Mouse (Mus musculus): ENCODE measurements around the gene Lrrc10b. TPM values are rescaled to one million over a fixed set of nuclear protein-coding genes. Genes with fewer than 3 reads are reported as not detected.

Gene Lrrc10b
- total RNA-seq (2017), result not detected in 2 replicates

DNA sequence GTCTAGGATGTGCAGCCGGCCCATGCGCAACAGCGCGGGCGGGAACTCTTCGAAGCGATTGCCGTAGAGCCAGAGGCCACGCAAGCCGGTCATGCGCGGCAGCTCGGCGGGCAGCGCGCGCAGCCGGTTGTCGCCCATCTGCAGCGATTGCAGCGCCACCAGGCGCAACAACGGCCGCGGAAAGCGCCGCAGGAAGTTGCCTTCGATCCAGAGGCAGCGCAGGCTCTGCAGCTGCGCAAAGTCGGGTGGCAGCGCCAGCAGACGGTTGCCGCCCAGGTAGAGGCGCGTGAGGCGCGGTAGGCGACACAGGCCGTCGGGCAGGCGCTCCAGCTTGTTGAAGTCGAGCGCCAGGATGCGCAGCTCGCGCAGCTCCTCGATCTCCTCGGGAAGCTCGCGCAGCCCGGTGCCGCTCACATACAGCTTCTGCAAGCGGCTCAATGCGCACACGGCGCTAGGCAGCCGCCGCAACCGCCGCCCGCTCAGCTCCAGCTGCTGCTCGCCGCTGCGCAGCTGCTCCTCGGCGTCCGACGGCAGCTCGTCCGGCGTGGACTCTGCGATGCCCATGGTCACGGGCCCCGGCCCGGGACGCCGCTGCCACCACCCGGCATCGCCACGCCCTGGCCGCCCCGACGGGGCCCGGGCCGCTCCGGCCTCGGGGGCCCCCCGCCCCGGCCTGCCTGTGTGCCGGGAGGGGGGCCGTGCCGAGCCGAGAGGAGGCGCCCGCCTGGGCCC lies at the start of gene Lrrc10b:
TSS of gene Lrrc10b (minus strand) at position 722 of the 732 bp plus-strand sequence.
- peak; percentile 63 for ATAC-seq (replicated peaks; ENCODE audit: low read depth, poor library complexity, severe bottlenecking)

DNA sequence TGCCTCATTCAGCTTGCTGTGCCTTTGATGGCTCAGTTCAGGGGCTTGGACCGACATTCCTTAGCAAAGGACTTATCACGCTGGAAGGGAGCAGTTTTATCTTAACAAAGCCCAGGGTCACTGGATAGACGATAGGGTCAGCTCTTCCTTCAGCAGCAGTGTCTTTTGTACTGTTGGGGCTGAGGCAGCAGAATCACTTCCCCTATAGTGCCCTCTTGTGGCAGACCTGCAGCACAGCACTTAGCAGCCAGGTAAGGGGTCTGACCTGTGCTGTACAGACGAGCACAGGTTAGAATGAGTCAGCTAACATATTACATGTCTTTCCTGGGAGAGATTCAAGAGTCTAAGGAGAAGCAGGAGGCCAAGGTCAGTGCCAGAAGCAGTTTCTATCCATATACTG lies 45.3 kb upstream of the Lrrc10b start:
- ATAC-seq (replicated peaks; ENCODE audit: low read depth, poor library complexity, severe bottlenecking), result peak; percentile 59; the same call in 1 of the 2 replicates

DNA sequence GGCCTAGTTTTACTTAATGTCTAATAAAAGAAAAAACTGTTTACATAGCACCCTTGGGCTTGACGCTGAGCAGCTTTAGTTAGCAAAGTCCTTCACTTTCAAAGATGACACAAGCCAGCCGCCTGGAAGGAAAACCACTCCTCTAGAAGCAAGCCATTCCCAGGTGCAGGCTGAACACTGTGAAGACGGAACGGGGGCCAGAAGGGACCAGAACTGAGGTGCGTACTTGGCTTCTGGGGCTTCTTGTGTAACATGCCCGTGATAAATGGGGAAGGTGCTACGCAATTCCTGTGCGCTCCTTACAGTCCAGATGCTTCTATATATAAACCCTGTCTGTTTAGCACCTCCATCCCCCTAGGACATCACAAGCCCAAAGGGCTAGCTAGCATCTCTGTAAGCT lies 43.3 kb upstream of the Lrrc10b start:
- ATAC-seq (replicated peaks; ENCODE audit: low read depth, poor library complexity, severe bottlenecking), result no peak

DNA sequence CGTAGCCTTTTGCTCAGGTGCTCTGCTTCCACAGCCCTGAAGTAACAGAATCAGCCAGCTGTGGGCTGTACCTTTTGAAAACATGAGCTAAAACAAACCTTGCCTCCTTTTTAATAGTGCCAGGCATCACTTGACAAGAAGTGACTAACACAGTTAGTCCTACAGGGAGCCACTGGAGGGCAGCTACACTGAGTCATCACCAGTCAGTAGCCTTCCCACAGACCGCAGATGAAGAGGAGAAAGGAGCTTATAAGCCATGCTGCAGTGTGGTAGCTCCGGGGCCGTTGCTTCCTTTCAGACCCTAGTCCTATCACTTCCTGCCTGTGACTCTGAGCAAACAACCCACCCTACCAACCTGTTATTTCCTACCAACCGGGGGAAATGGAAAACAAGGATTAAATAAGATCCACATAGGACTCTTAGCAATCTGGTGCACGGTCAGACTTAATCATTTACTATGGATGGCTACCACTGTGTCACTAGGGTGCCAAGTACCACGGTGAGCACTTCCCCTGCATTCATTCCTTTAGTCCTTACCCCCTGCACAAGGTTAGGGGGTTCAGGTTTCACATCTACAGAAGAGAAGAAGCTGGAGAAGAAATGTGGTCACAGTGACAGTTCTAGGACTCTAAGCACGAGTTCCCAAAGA lies 40.4 kb upstream of the Lrrc10b start:
- peak; percentile 92 for ATAC-seq (replicated peaks; ENCODE audit: low read depth, poor library complexity, severe bottlenecking)

DNA sequence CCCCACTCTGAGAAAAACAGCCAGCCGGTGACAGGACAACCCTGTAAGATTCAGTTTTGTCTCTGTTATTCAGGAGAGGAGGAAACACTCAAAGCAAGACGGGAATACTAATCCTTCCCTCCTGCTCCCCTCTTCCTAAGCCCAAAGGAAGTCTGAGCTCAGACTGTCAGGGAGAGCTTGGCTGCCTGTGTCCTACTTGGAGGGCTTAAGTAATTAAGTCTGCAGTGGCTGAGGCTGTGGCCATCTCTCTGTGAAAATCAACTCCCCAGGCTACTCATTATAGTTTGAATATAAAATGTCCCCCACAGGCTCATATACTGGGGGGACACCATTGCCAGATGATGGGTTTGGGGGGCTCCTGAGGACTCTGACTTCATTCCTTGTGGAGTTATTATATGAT lies 39.7 kb upstream of the Lrrc10b start:
- no peak for ATAC-seq (replicated peaks; ENCODE audit: low read depth, poor library complexity, severe bottlenecking)

DNA sequence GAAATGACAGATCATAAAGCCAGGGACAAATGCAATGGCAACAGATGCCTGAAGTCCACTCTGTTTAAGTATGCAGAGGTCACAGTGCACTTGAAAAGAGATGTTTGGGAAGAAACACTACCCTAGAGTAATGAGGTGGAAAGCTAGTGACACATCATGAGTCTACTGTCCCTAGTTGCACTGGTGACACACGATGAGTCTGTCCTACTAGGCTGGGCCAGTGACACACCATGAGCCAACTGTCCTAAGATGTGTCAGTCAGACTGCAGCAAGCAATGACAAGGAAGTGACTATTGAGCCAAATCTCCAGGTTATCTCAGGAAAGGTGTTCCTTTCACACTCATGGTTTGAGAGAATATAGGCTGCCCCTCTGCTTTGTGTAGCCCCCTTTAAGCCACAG lies 38.4 kb upstream of the Lrrc10b start:
- no peak for ATAC-seq (replicated peaks; ENCODE audit: low read depth, poor library complexity, severe bottlenecking)

DNA sequence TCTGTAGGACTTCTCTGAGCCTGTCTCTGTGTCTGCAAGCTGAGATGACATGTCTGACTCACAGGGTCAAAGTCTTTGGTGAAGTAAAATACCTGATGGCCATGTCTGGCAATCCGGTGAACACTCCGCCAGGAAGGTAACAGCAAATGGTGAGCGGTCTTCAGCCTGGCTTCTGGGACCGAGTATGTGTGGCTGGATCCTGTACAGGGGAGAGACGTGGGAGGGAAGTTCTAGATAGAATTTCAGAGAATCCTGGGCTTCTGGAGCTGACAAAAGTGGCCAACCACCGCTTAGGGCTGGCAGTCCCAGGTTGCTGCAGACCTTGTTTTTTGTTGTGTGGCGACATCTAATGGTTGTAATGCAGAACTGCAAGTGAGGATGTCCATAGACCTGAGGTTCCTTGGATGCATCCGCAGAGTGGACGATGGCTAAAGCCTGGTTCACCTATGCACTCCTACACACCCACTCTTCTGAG lies 29.0 kb upstream of the Lrrc10b start:
- peak; percentile 89 for ATAC-seq (replicated peaks; ENCODE audit: low read depth, poor library complexity, severe bottlenecking)

DNA sequence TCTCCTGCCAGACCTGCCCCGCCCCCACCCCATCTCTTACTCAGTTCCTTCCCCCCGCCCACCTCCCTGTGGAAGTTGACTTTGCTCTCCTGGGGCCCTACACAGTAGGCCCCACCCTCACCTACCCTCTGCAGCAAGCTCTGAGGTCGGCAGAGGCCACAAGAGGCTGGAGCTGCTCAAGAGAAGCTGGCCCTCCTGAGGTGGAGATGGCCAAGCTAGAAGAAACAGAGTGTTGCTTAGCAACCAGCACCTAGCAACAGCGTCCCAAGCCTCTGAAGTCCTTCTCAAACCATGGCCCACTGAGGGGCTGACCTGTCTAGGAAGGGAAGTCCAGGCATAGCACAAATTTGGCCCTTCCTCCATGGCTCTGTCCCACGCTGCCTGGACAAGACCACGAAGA lies 25.4 kb upstream of the Lrrc10b start, which contains the start of gene Ppp1r32:
TSS of gene Ppp1r32 (minus strand) at position 226 of the 400 bp plus-strand sequence.
- ATAC-seq (replicated peaks; ENCODE audit: low read depth, poor library complexity, severe bottlenecking), result no peak

DNA sequence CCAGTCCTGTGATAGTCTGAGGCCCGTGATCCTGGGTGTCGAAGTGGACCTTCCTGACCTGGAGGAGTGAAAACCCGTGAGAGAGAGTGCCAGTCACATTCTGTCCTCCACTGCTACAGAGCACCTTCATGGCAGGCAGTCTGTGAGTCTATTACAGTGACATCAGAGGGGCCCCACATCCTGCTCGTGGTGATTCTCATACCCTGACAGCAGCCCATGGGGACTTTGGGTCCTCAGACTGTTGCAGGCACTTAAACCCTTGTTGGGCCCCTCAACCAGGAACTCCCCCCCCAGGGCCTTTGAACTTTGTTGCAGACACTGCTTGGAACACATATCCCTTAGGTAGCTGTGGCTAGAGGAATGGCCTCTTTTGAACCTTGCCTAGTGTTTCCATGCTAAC lies 22.3 kb upstream of the Lrrc10b start:
- no peak for ATAC-seq (replicated peaks; ENCODE audit: low read depth, poor library complexity, severe bottlenecking)

DNA sequence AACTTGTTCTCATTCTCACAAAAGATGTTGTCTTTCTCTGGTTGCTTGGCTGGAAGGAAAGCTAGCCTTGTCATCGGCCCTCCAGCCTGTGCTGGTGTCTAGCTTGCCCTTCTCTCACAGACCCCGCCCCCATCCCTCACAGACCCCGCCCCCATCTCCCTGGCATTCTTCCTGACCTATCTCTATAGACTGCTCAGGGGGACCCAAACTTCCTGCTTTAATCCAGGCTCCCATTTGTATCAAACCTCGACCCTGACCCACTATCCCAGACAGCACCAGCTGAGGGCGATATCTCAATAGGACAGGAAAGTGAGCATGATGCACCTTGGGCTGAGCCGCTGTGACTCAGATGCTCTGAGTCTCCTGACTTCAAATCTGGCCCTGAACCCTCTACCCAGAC lies 16.5 kb upstream of the Lrrc10b start:
- no peak for ATAC-seq (replicated peaks; ENCODE audit: low read depth, poor library complexity, severe bottlenecking)

DNA sequence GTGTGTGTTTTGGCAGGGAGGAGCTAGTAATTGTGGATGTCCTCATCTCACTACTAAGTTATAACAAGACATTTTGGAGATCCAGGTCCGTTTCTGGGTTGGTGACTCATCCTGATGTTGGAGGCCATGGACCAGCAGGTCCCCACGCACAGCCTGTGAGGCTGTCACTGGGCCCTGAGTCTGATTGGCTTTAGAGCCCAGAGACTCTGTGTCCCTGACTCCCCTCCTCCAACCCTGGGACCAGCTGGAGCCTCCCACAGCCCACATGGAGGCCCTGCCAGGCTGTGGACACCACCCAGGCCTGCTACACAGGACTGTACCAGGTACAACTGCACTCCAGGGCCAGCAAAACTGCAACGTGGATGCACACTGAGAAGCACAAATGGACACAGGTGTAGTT lies 15.7 kb upstream of the Lrrc10b start:
- ATAC-seq (replicated peaks; ENCODE audit: low read depth, poor library complexity, severe bottlenecking), result no peak

DNA sequence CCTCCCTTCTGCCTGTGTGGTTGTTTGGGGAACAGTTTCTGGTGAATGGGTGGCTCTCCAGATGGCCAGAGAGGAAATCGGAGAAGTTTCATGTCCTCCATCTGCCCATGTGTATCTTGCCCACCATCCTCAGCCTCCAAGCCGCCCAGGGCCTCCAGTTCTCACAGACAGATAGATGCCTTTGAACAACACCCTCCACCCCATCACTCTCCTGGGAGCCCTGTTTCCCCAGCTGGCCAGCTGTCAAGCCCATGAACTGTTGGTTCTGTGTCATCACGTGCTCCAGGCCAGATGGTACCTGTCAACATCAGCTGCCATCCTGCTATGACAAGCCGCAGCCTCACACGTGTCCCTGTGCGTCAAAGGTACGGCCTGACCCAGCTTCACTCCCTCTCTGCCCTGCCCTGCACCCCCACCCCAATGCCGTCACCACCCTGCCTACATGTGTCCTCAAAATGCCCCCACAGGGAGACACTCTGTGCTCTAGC lies 11.9 kb upstream of the Lrrc10b start:
- ATAC-seq (replicated peaks; ENCODE audit: low read depth, poor library complexity, severe bottlenecking), result no peak

DNA sequence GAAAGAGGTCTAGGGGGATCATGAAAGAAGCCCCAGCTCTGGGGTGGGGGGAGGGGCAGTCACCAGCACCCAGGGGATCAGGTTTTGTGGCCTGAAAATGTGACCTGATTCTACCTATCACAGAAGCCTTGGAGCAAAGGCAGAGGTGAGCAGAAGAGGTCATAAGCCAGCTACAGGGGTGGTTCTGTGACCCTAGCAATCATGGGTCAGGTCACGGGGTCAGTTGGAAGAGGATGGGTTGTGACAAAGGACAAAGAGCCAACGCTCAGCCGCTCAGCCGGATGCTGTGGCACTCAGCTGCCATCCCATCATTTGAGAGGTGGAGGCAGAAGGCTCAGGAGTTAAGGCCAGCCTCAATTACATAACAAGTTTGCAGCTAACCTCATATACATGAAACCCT lies 7.2 kb upstream of the Lrrc10b start:
- ATAC-seq (replicated peaks; ENCODE audit: low read depth, poor library complexity, severe bottlenecking), result no peak

DNA sequence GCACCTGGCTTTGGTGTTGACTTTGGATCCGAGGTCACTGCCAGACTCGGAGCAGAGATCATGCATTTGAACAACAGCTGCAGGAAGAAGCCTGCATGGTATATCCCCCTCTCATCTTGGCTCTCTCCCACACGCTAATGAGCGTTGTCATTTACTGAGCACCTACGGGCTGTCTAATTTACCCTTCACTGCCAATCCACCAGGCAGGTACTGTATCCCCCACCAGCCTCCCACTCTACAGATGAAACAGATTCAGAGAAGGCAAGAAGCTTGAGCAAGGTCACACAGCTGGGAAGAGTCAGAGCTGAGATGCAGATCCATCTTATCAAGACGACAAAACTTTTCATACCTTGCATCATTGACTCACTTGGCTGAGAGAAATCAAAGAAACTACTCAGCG lies 4.3 kb upstream of the Lrrc10b start:
- ATAC-seq (replicated peaks; ENCODE audit: low read depth, poor library complexity, severe bottlenecking), result no peak

DNA sequence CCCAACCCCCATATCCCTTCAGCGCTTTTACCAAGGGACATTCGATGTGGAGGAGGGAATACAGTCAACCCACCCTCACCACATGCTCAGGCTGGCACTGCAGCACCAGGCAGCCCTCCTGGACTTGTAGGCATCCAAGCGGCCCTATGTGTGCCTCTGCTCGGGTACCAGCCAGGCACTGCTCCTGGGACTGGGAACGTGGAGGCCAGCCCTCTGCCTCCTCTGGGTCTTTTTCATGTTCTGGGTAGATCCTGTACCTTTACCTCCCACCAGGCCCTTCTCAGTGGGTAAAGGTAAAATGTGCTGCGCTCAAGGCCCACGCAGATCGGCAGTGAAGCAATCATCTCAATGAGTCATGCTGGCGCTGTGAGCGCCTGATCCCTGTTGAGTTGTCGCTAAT lies 2.6 kb upstream of the Lrrc10b start:
- no peak for ATAC-seq (replicated peaks; ENCODE audit: low read depth, poor library complexity, severe bottlenecking)

DNA sequence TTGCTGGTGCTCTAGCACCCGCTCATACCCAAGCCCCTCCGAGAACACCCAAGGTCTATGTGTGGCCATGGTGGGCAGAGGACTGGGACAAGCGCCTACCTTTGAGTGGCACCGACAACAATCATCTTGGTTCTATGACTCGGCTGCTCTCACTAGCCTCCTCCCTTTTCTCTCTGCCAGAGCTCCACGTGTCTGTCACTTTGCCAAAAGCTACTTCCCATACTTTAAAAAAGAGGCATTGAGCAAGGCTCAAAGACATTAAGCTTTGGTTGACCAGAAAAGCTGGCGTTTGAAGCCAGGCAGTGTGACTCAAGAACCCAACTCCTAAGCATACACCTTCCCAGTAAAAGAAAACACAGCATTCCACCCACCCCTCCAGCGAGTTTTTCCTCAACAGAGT lies 823 bp upstream of the Lrrc10b start:
- ATAC-seq (replicated peaks; ENCODE audit: low read depth, poor library complexity, severe bottlenecking), result no peak; the same call in 1 of the 2 replicates

DNA sequence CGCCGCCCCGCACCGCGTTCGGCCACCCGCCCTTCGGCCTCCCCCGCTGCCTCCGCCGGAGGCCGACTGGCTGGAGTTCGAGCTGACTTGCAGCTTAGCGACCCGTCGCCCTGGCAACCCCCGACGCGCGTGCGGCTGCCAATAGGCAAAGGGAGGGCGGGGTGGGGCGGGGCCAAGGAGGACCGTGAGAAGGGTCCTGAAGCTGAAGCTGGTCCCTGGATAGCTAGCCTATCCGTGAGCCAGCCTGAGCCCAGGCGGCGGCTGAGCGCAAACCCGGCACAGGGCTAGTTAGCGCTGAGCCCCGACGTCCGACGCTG lies 169 bp upstream of the Lrrc10b start:
- ATAC-seq (replicated peaks; ENCODE audit: low read depth, poor library complexity, severe bottlenecking), result 0 out of 2 replicates have a peak, but pooled peaks have one; percentile 10

DNA sequence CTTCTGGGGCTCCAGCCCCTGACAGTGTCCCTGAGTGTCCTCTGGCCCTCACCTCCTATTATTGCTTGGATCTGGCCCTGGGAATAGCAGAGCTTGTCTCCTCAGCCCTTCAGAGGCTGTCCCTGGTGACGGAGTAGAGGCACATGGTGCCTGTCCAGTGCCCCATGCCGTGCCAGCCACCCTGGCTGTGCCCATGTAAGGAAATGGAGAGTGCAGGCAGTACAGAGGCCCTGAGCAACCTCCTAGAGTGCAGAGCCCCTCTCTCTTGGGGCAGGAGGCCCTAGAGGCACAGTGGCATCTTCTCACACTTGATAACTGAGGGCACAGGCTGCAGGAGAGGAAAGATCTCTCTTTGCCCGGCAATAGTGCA lies 1.9 kb downstream of the Lrrc10b start:
- no peak for ATAC-seq (replicated peaks; ENCODE audit: low read depth, poor library complexity, severe bottlenecking)

DNA sequence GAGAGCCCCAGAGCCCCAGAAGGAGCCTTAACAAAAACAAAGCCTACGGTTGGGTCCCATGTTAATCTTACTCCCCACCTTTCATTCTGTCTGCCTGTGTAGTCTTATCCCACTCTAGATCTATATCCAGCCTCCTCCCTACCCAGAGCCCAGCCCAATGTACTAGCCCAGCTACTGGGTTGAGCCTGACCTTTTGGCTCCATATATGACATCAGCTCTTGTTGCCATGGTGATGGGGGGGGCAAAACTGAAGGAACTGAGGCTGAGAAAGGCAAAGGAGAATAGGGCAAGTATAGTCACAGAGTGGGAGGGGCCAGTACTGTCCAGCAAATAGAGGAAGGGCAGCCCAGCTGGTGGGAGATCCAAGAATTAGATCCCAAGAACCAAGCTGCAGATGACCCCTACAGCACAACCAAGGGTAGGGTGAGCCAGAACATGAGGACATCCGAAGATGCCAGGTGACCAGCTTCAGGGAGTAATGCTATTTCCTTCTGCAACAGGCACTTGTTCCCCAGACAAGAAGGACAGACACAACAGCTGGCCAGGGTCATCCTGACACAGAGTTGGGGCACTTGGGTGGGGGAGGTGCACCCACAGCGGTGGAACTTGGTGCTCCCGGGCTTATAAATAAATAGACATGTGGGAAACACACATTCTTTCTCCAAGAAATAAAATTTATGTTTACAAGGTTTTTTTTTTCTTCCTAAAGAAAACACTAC lies 2.4 kb downstream of the Lrrc10b start:
- no peak for ATAC-seq (replicated peaks; ENCODE audit: low read depth, poor library complexity, severe bottlenecking)

DNA sequence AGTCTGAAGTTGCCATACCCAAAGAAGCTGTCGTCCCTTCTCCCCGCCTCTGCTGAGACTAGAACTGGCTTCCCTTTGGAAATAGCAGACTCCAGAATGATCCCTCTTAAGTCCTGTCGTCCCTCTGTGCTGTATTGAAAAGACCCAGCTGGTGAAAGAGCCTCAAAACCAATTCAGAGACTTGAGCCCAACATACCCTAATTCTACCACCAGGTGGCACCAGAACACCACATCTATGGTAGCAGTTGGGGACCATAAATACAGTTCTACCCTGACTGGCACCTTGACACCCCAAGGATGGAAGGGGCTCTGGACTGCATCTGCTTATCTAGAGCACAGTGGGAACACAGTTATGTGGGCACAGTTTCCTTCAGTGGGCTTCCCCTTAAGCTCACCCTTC lies 7.6 kb downstream of the Lrrc10b start:
- peak; percentile 82 for ATAC-seq (replicated peaks; ENCODE audit: low read depth, poor library complexity, severe bottlenecking)

DNA sequence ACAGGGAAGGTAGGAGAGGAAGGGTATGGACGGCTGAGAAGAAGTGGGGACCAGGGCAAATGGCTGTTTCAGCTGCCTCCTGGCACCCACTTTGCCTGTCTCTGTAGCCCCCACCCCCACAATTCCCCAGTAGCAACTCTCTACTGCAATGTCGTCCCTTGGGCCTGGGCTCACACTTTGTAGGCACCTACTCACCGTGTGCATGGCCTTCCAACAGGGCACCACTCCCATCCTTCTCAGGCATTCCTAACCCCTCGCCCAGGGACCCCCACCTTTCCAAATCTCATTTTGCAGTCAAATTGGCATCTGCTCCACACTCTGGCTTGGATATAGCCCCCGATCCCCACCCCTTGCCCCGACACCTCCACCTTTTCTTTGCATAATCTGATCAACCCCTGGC lies 8.1 kb downstream of the Lrrc10b start:
- no peak for ATAC-seq (replicated peaks; ENCODE audit: low read depth, poor library complexity, severe bottlenecking)

Measured in common myeloid progenitor, adult 5-6 weeks (primary cell).